Mouse (Mus musculus) T-helper 17 cell (primary cell): ENCODE data around the gene Scgb1b12.
"Not testable (repeated sequence)": the region's sequence is repeated elsewhere in the genome, so short reads cannot be mapped to it uniquely, and the experiment has no call there.

Experiments
- in situ Hi-C, 2 experiments: fragments of 300-600 bp; cut with MboI, MseI; formaldehyde crosslinking; loops; 1 replicate in 1 of 2; 2 replicates in 1 of 2; pipeline ENCODE4 v1.15.1; 2025; ENCODE audit warnings: high pct_unique_total_duplicates in 2 of 2

The Scgb1b12 gene

GRCm38 (mm10) chr7:32333882-32334281, at the start of gene Scgb1b12:
Scgb1b12 (plus strand) TSS chr7:32334182.
- in situ Hi-C loops: not testable (repeated sequence)

DNA sequence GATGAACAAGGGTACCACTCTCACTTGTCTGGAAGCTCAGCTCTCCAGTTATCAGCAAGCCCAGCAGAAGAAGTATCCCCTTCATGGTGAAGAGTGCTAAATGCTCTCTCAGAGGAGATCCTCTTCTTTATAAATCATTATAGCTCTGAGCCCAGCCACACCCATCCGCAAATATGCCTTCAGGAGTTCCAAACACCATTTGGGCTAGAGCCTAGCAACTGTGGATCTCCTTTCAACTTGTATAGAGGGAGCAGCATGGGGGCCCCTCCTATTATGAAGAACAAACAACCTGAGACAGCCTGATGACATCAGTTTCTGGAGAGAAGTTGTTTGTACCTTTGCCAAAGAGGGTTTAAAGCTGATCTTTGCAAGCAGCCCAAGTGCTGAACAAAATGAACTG, 6.8 kb upstream of the Scgb1b12 start, which contains the start of gene Scgb2b12:
Scgb2b12 (minus strand) TSS at position 101 of the 400 bp plus-strand sequence.
- in situ Hi-C loops: loop anchor here (5.0 kb wide), 1 partner anchor 955 kb away; the partner anchor contains the start of gene Scgb2b19 (in 2 of the 2)
